Mouse (Mus musculus) embryonic fibroblast, embryonic 13.5 days (primary cell): ENCODE measurements around the gene Arpc1a. TPM values are rescaled to one million over a fixed set of nuclear protein-coding genes. Genes with fewer than 3 reads are reported as not detected.
"Not testable (repeated sequence)": the region's sequence is repeated elsewhere in the genome, so short reads cannot be mapped to it uniquely, and the experiment has no call there.

ENCODE experiments used
- H3K27ac ChIP-seq: 2 replicates; pipeline ENCODE4 v1.5.1; 2012; ENCODE audit warnings: low read length, control low read depth, inconsistent platforms; ENCODE audit not compliant: insufficient read depth
- H3K4me1 ChIP-seq: 2 replicates; pipeline ENCODE4 v1.6.1; 2011; ENCODE audit warnings: low read length; ENCODE audit not compliant: control insufficient read depth, insufficient read depth
- H3K4me3 ChIP-seq: 2 replicates; pipeline ENCODE4 v1.5.1; 2011; ENCODE audit warnings: mild to moderate bottlenecking, control low read depth, low read length; ENCODE audit not compliant: insufficient read depth
- CTCF ChIP-seq: IDR thresholded peaks from 2 replicates; pipeline ENCODE4 v1.5.1; 2011; ENCODE audit warnings: mild to moderate bottlenecking, control low read depth, low read length, moderate library complexity, borderline replicate concordance; ENCODE audit not compliant: insufficient read depth
- POLR2A ChIP-seq: IDR thresholded peaks from 2 replicates; pipeline ENCODE4 v1.6.1; 2011; ENCODE audit warnings: low read depth, mild to moderate bottlenecking, control low read depth, low read length, moderate library complexity
- polyA plus RNA-seq: library from polyadenylated mRNA; stranded (reverse); fragments of >200 nt; gene quantifications from 2 replicates; pipeline ENCODE4 v1.2.4, GENCODE M21; 2011; ENCODE audit warnings: low read depth; ENCODE audit not compliant: missing spikeins, insufficient read length

Arpc1a gene
- polyA plus RNA-seq: 103 and 109 TPM in 2 replicates

DNA sequence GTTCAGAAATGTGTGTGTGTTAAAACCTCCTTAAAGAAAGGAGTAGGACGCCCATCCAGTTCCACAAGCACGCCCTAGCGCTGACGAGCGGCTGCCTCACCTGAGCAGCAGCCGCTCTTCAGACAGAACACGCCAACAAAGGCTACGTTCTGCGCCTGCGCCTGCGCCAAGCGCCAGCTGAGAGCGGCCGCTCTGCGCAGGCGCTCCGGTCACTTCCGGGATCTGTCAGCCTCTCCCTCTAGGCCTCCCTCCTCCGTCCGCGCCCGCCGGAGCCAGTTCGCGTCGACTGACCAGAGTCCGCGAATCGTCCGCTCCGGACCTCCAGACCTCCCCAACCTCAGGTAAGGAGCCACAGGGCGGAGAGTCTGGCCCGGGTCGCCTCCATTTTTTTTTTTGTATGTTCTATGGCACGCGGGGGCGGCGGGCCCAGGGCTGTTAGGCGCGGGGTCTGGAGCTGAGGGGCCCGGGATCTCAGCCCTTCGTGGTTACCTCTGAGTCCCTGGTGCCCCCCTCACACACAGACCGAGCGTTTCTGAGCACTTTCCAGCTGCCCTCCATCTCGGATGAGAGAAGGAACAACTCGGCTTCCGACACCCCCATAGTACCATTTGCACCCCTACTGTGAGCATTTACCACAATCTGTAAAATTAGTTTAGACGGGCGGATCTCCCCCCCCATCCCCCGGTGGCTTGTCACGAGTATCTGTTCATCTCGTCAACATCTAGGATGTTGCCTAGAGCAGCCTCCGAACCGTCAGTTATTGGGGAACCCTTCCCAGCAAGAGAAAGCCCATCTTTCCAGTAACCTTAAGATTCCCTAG lies at the start of gene Arpc1a, which contains the start of gene Kpna7:
Arpc1a (plus strand) TSS at position 199 of the 820 bp plus-strand sequence.
Kpna7 (minus strand) TSS at position 399 of the 820 bp plus-strand sequence.
- no peaks in the 10 kb centered on the region for H3K4me1 ChIP-seq
- TF ChIP-seq CTCF (no peak), POLR2A (peak; percentile 97)
- H3K4me3 ChIP-seq: peak within 1 kb of the TSS; percentile 84
- H3K27ac ChIP-seq: no peak within 1 kb of the TSS

DNA sequence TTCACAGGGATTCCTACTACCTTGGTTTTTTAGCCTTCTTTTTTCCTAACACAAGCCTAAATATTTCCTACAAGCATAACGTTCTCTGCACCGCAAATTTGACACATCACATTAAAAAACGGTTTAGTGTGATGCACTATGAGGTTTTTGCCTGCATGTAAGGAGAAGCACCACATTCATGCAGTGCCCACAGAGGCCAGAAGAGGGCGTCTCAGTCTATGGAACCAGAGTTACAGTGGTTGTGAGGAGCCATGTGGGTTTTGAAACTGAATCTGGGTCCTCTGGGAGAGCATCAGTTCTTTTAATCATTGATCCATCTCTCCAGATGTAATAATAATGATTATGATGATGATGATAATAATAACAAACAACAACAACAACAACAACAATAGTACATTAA lies 42.0 kb upstream of the Arpc1a start:
- Histone ChIP-seq H3K27ac (no peak overlapping the region), H3K4me3 (no peak overlapping the region), H3K4me1 (no peaks in the 10 kb centered on the region)
- no peak for TF ChIP-seq POLR2A

DNA sequence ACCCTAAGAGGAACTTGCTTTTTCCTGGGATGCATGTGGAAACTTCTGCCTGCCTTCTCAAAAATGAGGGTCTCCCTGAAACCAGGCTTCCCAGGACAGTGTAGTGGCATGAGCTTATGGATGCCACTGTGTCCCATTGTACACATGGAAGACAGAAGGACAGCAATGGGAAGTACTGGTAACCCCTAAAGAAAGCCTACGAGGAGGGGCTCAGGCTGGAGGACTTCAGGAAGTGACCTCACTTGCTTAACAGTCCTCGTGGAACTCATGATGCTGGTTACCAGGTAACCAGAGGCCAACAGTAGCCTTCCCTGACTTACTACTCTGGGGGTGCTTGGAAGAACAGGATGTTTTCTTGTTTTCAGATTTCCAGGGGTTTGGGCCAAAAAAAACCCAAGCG lies 40.9 kb upstream of the Arpc1a start, which contains the start of gene 1700018F24Rik:
1700018F24Rik (plus strand) TSS at position 301 of the 400 bp plus-strand sequence.
- H3K4me3 ChIP-seq, H3K27ac ChIP-seq, H3K4me1 ChIP-seq: not testable (repeated sequence)

DNA sequence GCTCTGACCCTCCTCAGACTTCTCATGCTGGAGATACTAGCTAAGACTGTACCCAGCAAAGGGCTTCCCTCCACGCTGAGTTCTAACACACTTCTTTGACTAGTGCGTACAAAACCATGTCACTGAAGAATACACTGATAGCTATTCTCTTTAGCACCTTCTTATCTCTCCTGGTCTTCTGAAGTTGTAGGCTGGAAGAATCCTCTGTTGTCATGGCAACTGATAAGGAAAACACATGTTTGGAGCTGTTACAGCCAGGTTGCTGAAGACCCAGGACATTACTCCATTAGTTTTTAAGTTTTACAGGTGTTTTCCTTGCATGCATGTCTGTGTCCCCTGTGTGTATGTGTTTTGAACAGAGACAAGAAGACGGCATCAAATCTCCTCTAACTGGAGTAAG lies 29.4 kb upstream of the Arpc1a start:
- not testable (repeated sequence) for H3K4me3 ChIP-seq, H3K27ac ChIP-seq, H3K4me1 ChIP-seq

DNA sequence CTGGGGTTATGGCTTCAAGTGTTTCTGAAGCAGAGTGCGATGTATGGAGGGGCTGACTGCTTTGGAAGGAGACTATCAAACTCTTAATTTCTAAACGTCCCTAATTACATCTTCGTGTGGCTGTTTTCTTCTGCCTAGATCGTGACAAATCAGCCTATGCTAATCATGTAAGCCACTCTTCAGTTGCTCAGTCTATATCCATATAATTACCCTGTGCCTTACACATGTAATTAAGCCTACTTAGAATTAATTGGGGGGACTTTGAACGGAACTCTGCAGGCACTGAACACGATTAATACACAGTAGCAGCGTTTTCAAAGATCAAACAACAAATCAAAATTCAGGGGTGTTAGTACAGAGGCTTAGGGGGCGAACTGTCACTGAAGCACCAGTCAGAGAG lies 25.7 kb upstream of the Arpc1a start:
- Histone ChIP-seq H3K4me1 (no peaks in the 10 kb centered on the region), H3K4me3 (no peak overlapping the region), H3K27ac (no peak overlapping the region)
- TF ChIP-seq CTCF (no peak), POLR2A (no peak)

- Histone ChIP-seq H3K4me3 (no peak overlapping the region), H3K27ac (no peak overlapping the region), H3K4me1 (no peaks in the 10 kb centered on the region)
- TF ChIP-seq POLR2A (no peak), CTCF (no peak)
These were observed 24.9 kb upstream of the Arpc1a start for GRCm38 (mm10) chr5:145058722-145059121.

DNA sequence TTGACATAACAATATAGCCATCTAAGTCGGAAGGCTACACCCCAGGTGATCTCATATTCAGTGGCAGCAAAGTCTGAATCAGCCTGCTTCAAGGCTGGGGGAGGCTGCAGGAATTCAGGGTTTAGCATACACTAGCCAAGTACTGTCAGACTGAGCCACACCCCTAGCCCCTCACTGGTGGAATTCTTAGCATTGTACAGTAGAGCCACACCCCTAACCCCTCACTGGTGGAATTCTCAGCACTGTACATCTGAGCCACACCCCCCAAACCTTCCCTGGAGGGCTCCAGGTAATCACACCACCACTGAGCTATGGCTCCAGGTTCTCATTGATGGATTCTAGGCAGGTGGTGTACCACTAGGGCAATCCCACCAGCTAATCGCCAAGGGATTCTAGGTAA lies 24.1 kb upstream of the Arpc1a start:
- Histone ChIP-seq H3K4me3 (no peak overlapping the region), H3K27ac (no peak overlapping the region), H3K4me1 (no peaks in the 10 kb centered on the region)
- TF ChIP-seq POLR2A (no peak), CTCF (no peak)

DNA sequence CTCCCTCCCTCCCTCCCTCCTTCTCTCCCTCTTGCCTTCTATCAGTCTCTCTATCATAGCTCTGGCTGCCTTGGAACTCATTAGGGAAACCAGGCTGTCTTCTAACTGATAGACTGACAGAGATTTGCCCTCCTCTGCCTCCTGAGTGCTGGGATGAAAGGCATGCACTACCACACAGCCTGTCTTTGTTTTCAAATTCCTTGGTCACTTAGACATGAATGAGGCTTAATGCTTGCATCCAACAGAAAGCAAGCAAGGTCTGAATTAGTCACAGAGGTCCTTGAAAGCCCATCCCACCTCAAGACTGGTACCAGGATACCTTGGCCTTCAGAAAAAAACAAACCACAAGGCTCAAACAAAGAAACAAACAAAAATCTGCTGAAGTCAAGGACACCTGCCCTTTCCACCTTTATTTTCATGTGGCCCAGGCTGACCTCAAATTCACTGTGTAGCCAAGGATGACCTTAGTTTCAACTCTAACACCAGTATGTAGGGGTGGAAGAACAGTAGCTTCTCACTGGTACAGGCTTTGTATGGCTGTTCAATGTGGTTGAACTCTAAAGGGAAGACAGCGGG lies 18.8 kb upstream of the Arpc1a start:
- Histone ChIP-seq H3K4me3 (no peak overlapping the region), H3K27ac (no peak overlapping the region), H3K4me1 (no peaks in the 10 kb centered on the region)
- TF ChIP-seq CTCF (no peak), POLR2A (no peak)

- Histone ChIP-seq H3K27ac (no peak overlapping the region), H3K4me3 (no peak overlapping the region), H3K4me1 (no peaks in the 10 kb centered on the region)
- no peak for TF ChIP-seq POLR2A
These were observed 14.8 kb upstream of the Arpc1a start for GRCm38 (mm10) chr5:145068863-145069262.

DNA sequence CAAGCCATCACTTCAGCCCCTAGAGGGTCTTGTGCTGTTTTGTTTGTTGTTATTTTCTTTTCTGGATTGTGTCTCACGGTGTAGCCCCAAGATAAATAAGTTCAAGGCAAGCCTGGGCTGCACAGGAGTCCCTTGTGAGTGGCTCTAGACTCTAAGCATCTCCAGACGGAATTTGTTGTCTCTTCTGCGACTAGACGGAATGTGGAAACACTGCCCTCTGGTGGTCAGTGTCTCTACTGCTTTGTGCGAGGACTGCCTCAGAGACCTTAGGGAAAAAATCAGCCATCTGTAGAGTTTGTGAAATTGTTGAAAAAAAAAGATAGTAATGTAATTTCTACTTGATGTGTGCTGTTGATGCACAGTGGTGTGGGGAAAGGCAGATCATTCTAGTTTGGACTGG lies 13.9 kb upstream of the Arpc1a start:
- Histone ChIP-seq H3K4me1 (no peaks in the 10 kb centered on the region), H3K4me3 (no peak overlapping the region), H3K27ac (no peak overlapping the region)
- TF ChIP-seq CTCF (peak; percentile 73; the same call in 1 of the 2 replicates), POLR2A (no peak)

- no peak overlapping the region for H3K4me3 ChIP-seq
- H3K4me1 ChIP-seq: no peaks in the 10 kb centered on the region
- no peak overlapping the region for H3K27ac ChIP-seq
- no peak for TF ChIP-seq CTCF
- TF ChIP-seq POLR2A: no peak
These were observed 12.3 kb upstream of the Arpc1a start for GRCm38 (mm10) chr5:145071342-145071741.
